Mouse (Mus musculus): ENCODE measurements around the gene Insm1. TPM values are rescaled to one million over a fixed set of nuclear protein-coding genes. Genes with fewer than 3 reads are reported as not detected.

Insm1 gene
- total RNA-seq (2023) = not detected

DNA sequence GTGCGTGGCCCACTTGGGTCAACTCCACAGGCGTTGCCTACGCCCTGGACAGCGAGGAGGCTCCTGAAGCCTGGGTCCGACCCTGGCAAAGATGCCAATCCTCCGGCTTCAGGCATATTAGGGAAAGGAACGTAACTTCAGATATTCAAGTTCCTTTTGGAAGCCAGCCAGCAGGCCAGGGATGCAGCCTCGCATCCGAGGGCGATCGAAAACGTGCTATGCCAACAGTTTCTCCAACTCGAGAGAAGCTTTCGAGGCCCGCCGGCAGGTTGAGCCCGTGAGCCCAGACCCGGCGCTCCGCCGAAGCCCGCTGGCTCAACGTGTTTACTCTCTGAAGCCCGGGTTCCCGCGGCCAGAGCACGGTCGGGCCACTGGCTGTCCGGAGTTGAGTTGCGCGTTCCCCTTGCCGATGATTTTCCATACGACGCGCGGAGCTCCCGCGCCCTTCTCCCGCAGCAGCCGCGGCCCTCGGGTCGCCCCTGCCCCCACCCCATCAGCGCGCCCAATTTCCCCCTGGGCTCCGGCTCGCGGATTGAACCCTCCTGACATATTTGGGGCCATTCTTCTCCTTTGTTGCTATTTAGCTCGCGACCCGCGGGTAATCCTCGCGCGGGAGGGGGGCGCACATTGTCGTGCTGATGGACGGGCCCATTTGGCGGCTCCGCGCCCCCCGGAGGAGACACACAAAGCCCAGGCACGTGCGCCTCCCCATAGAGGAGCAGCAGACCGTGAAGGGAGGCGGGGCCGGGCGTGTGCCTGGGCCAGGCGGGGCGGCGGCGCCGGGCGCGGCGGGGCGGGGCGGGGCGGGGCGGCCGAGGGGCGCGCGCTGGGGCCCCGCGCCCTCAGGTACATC lies at the start of gene Insm1:
Insm1 (plus strand) TSS at position 846 of the 853 bp plus-strand sequence.

